Mouse (Mus musculus): ENCODE measurements around the gene Ube2c.

DNA sequence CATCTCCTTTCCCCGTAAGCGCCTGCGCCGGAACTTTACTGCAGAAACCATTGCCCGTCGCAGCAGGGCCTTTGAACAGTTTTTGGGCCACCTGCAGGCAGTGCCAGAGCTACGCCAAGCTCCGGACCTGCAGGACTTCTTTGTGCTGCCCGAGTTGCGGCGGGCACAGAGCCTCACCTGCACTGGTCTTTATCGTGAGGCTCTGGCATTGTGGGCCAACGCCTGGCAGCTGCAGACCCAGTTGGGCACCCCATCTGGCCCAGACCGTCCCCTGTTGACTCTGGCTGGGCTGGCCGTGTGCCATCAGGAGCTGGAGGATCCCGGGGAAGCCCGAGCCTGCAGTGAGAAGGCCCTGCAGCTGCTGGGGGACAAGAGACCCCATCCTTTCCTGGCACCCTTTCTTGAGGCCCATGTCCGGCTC is 22.2 kb downstream of the Ube2c start:
- TF ChIP-seq TCF12 (IDR thresholded peaks at IDR 0.05; ENCODE audit: insufficient read depth, poor library complexity, severe bottlenecking): no peak
- TF ChIP-seq POLR2A (IDR thresholded peaks at IDR 0.05; ENCODE audit: insufficient read length, low read depth): no peak
- TF ChIP-seq E2F4 (IDR thresholded peaks at IDR 0.05; ENCODE audit: insufficient read depth): no peak
- no peak for TF ChIP-seq POLR2AphosphoS2 (IDR thresholded peaks at IDR 0.05; ENCODE audit: insufficient read length, low read depth)
- TF ChIP-seq MYOG (IDR thresholded peaks at IDR 0.05; ENCODE audit: control insufficient read depth in 1 of 3, insufficient read depth in 1 of 3, insufficient read length in 2 of 3, low read depth in 2 of 3): no peak
- no peak for TF ChIP-seq SRF (IDR thresholded peaks at IDR 0.05; ENCODE audit: control insufficient read depth, insufficient read length, low read depth)
- no peak for TF ChIP-seq REST (IDR thresholded peaks at IDR 0.05; ENCODE audit: insufficient read depth, insufficient read length)
- TF ChIP-seq USF1 (IDR thresholded peaks at IDR 0.05; ENCODE audit: low read depth): no peak
- no peak for TF ChIP-seq MAX (IDR thresholded peaks at IDR 0.05; ENCODE audit: low read depth)
- TF ChIP-seq MYOD1 (IDR thresholded peaks at IDR 0.05; ENCODE audit: control insufficient read depth in 1 of 3, insufficient read length in 2 of 3, low read depth in 2 of 3): no peak
- no peak for TF ChIP-seq TCF3 (IDR thresholded peaks at IDR 0.05; ENCODE audit: insufficient read length, low read depth)
